Mouse (Mus musculus): ENCODE data around the gene 4931406C07Rik. TPM values are rescaled to one million over a fixed set of nuclear protein-coding genes. Genes with fewer than 3 reads are reported as not detected.

The 4931406C07Rik gene
- total and polyA plus RNA-seq, 3 experiments = 12.8 to 56.2 (median 31.8) TPM

DNA sequence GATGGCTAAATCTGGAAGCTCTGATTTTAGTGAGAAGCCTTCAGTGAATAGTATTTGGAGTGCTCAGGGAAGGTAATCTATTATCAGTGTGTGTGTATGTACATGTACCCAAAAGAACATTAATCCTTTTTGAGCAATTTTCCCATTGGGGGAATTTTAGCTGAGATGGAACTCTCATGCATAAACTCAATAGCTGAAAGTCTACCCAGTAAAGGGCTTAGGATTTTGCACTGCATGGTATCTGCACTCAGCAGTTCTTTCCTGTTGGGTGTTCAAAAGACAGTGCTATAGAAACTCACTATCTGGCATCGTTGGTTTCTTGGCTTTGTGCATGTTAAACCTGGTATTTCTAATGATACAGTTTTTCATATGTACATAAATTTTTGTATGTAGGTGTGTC, 8.4 kb upstream of the 4931406C07Rik start:
- no peak overlapping the region for H3K9ac ChIP-seq (ENCODE audit: control insufficient read depth, low read depth, low read length, poor library complexity, severe bottlenecking)
- peak; percentile 2; the same call in 1 of the 2 replicates for TF ChIP-seq TAL1 (IDR thresholded peaks at IDR 0.05; ENCODE audit: low read length)
- TF ChIP-seq HCFC1 (IDR thresholded peaks at IDR 0.05; ENCODE audit: low read depth, low read length) = no peak
- H3K4me3 ChIP-seq (ENCODE audit: control insufficient read depth in 1 of 2, insufficient read depth in 1 of 2, low read depth in 2 of 2, low read length in 2 of 2) = no peak overlapping the region
- H3K27me3 ChIP-seq (ENCODE audit: control insufficient read depth in 1 of 2, insufficient read depth in 2 of 2, low read length in 2 of 2) = no peaks in the 10 kb centered on the region
- H3K27ac ChIP-seq (ENCODE audit: control insufficient read depth, low read depth, low read length) = no peak overlapping the region
- peaks cover 13% of the 10 kb centered on the region for H3K79me2 ChIP-seq (ENCODE audit: control insufficient read depth, insufficient read depth, low read length, poor library complexity)
- peak; percentile 55 for DNase-seq (ENCODE audit: low read depth, low spot score)
- H3K4me1 ChIP-seq (ENCODE audit: control insufficient read depth in 1 of 2, insufficient read depth in 2 of 2, low read length in 2 of 2) = peaks cover 7 to 19% of the 10 kb centered on the region in 2 experiments
- H3K36me3 ChIP-seq (ENCODE audit: control insufficient read depth in 1 of 2, insufficient read depth in 2 of 2, low read length in 2 of 2) = peaks cover 57 to 60% of the 10 kb centered on the region in 2 experiments
- no peaks in the 10 kb centered on the region for H3K9me3 ChIP-seq (replicated peaks; ENCODE audit: insufficient read depth, low read length)

DNA sequence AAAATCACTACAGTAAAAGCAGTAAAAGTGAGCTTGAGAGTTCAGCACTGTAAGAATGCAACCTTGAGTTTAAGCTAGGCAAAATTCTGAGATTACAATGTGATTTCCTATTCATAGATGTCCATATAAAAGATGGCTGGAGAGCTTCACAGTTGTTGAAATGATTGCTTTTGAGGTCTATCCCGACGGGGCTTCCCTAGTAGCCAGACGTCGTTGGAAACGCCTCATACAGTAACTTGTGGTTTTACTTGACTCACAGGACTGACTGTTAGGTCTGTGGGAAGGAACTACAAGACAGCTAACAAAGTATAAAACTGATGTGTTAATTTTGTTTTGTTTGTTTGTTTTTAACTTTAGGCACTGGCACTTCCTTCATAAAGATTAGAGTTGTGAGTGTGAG, 7.4 kb upstream of the 4931406C07Rik start:
- Histone ChIP-seq H3K27ac (ENCODE audit: control insufficient read depth, low read depth, low read length) (no peak overlapping the region; the same call in 1 of the 2 replicates), H3K4me3 (ENCODE audit: control insufficient read depth in 1 of 2, insufficient read depth in 1 of 2, low read depth in 2 of 2, low read length in 2 of 2) (no peak overlapping the region), H3K4me1 (ENCODE audit: control insufficient read depth in 1 of 2, insufficient read depth in 2 of 2, low read length in 2 of 2) (peaks cover 9 to 19% of the 10 kb centered on the region in 2 experiments), H3K36me3 (ENCODE audit: control insufficient read depth in 1 of 2, insufficient read depth in 2 of 2, low read length in 2 of 2) (peaks cover 63 to 70% of the 10 kb centered on the region in 2 experiments), H3K27me3 (ENCODE audit: control insufficient read depth in 1 of 2, insufficient read depth in 2 of 2, low read length in 2 of 2) (no peaks in the 10 kb centered on the region), H3K9me3 (replicated peaks; ENCODE audit: insufficient read depth, low read length) (no peaks in the 10 kb centered on the region), H3K79me2 (ENCODE audit: control insufficient read depth, insufficient read depth, low read length, poor library complexity) (peaks cover 22% of the 10 kb centered on the region), H3K9ac (ENCODE audit: control insufficient read depth, low read depth, low read length, poor library complexity, severe bottlenecking) (no peak overlapping the region)
- peak; percentile 66 for DNase-seq (ENCODE audit: low read depth, low spot score)
- TF ChIP-seq MAX (IDR thresholded peaks at IDR 0.05; ENCODE audit: low read length) (no peak), CTCF (IDR thresholded peaks at IDR 0.05 in 2 of 3, conservative IDR thresholded peaks at IDR 0.05 in 1 of 3; ENCODE audit: control insufficient read depth in 1 of 3, insufficient read depth in 1 of 3, low read depth in 2 of 3, low read length in 3 of 3, poor library complexity in 1 of 3, severe bottlenecking in 1 of 3) (no peak), HCFC1 (IDR thresholded peaks at IDR 0.05; ENCODE audit: low read depth, low read length) (no peak), ELF1 (IDR thresholded peaks at IDR 0.05; ENCODE audit: low read depth, low read length) (no peak), TAL1 (IDR thresholded peaks at IDR 0.05; ENCODE audit: low read length) (no peak), ZMIZ1 (IDR thresholded peaks at IDR 0.05; ENCODE audit: low read depth, low read length) (no peak), POLR2AphosphoS2 (IDR thresholded peaks at IDR 0.05; ENCODE audit: low read length) (no peak), UBTF (IDR thresholded peaks at IDR 0.05; ENCODE audit: borderline replicate concordance, insufficient read depth, low read depth, low read length) (no peak), KAT2A (conservative IDR thresholded peaks at IDR 0.05; ENCODE audit: low read depth, low read length) (no peak), NRF1 (IDR thresholded peaks at IDR 0.05; ENCODE audit: insufficient read depth, low read depth, low read length, poor library complexity, severe bottlenecking) (no peak), ETS1 (IDR thresholded peaks at IDR 0.05; ENCODE audit: low read depth, low read length) (no peak), POLR2A (IDR thresholded peaks at IDR 0.05; ENCODE audit: control insufficient read depth in 1 of 2, insufficient read depth in 1 of 2, low read depth in 1 of 2, low read length in 2 of 2, poor library complexity in 1 of 2) (no peak)

DNA sequence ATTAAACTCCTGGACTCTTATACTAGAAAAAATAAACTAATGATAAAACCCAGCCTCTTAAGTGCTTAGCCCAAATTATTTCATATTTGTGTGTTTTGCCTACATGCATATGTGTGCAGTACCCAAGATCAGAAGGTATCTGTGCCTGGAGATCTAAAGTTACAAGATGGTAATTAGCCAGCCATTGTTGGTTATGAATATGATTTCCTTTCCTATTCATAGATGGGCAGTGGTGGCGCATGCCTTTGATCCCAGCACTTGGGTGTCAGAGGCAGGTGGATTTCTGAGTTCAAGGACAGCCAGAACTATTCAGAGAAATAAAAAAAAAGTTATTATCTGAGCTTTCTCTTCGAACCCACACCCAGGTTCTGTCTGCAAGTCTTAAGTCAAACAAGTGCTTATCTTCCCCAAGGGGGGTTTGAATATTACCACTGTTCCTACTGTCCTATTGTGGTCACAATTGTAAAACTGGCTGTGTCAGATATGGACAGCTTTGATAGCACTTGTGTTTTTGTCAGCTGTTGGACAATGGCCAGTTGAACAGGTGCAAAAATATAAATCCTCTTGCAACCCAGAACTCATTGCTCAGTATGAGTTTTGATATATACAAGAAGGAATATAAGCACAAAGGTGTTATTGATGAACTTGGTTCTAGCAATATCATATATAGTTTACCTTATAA, 5.9 kb upstream of the 4931406C07Rik start:
- Histone ChIP-seq H3K27ac (ENCODE audit: control insufficient read depth, low read depth, low read length) (peak overlapping the region; percentile 46), H3K36me3 (ENCODE audit: control insufficient read depth in 1 of 2, insufficient read depth in 2 of 2, low read length in 2 of 2) (peaks cover 77 to 78% of the 10 kb centered on the region in 2 experiments), H3K9ac (ENCODE audit: control insufficient read depth, low read depth, low read length, poor library complexity, severe bottlenecking) (0 out of 2 replicates have a peak overlapping the region, but pooled peaks have one; percentile 16), H3K79me2 (ENCODE audit: control insufficient read depth, insufficient read depth, low read length, poor library complexity) (peaks cover 34% of the 10 kb centered on the region), H3K9me3 (replicated peaks; ENCODE audit: insufficient read depth, low read length) (no peaks in the 10 kb centered on the region), H3K4me1 (ENCODE audit: control insufficient read depth in 1 of 2, insufficient read depth in 2 of 2, low read length in 2 of 2) (peaks cover 9 to 19% of the 10 kb centered on the region in 2 experiments), H3K27me3 (ENCODE audit: control insufficient read depth in 1 of 2, insufficient read depth in 2 of 2, low read length in 2 of 2) (no peaks in the 10 kb centered on the region), H3K4me3 (ENCODE audit: control insufficient read depth in 1 of 2, insufficient read depth in 1 of 2, low read depth in 2 of 2, low read length in 2 of 2) (no peak overlapping the region)
- TF ChIP-seq POLR2AphosphoS5 (IDR thresholded peaks at IDR 0.05; ENCODE audit: borderline replicate concordance, low read depth, low read length) (peak; percentile 87; the same call in 1 of the 2 replicates), TAL1 (IDR thresholded peaks at IDR 0.05; ENCODE audit: low read length) (peak; percentile 95), USF1 (IDR thresholded peaks at IDR 0.05; ENCODE audit: low read depth, low read length) (no peak)
- DNase-seq (ENCODE audit: low read depth, low spot score) = peak; percentile 95

Data from MEL (cell line).